Mouse (Mus musculus) liver, adult 2 months (tissue): ENCODE measurements at regions not wholly inside any gene's neighbourhood (a gene's known extent, or its start where the extent isn't known, plus 50 kb on each side); places are given as distances from the start of the nearest gene placed in this dataset.

Experiments
- CTCF ChIP-seq: fragments of 200-500 bp; IDR thresholded peaks from 2 replicates; pipeline ENCODE4 v1.5.1; 2011; ENCODE audit warnings: low read depth, low read length, control low read depth
- POLR2A ChIP-seq: fragments of 200-500 bp; IDR thresholded peaks from 2 replicates; pipeline ENCODE4 v1.6.1; 2011; ENCODE audit warnings: low read length, control low read depth; ENCODE audit not compliant: insufficient read depth; ENCODE audit errors: extremely low read depth

DNA sequence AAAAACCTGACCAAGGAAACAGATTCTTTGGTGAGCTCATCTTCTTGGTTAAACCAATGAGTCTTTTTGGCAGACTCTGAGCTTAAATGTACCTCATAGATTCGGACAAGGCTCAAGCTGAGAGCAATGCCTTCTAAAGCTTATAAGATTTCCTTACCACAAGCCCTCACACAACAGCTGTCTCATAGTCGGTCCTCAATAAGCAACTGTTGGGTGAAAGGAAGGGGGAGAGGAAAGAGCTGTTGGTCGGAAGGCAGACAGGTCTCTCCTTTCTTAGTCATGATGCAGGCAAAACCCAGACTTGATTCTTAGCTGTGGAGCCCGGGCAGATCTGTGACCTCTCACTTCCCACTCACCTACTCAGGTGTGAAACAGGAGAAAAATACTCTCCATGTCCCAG lies 50.8 kb upstream of the 1700016C15Rik start:
- TF ChIP-seq CTCF (no peak), POLR2A (no peak)
